Mouse (Mus musculus) limb, embryonic 11.5 days (tissue): ENCODE data around the gene Elovl1. TPM values are rescaled to one million over a fixed set of nuclear protein-coding genes. Genes with fewer than 3 reads are reported as not detected.
A peak's percentile ranks its signal among the peaks of the same experiment; 100 is the strongest.

Experiments used
- ATAC-seq: fragments of 200-750 bp; cut with Nextera tagmentation; 2 replicates; pipeline ENCODE4 v1.8.0; 2017; ENCODE audit warnings: low read depth; ENCODE audit not compliant: insufficient number of reproducible peaks, low FRiP score, low TSS enrichment
- DNase-seq: peaks from one replicate; pipeline ENCODE4 v3.0.0-alpha.2; 2015; ENCODE audit warnings: low spot score
- H3K27ac ChIP-seq: fragments of 300-500 bp; sonication (generic); replicated peaks from 2 replicates; pipeline ENCODE4 v1.5.1; 2014; ENCODE audit warnings: low read depth, mild to moderate bottlenecking, low read length
- H3K27me3 ChIP-seq: fragments of 300-500 bp; sonication (generic); 2 replicates; pipeline ENCODE4 v1.6.1; 2014; ENCODE audit warnings: mild to moderate bottlenecking, low read length, mixed read lengths; ENCODE audit not compliant: control insufficient read depth, insufficient read depth
- H3K36me3 ChIP-seq: fragments of 300-500 bp; sonication (generic); 2 replicates; pipeline ENCODE4 v1.6.1; 2014; ENCODE audit warnings: mild to moderate bottlenecking, low read length, moderate library complexity, mixed read lengths; ENCODE audit not compliant: control insufficient read depth, insufficient read depth
- H3K4me1 ChIP-seq: fragments of 300-500 bp; sonication (generic); 2 replicates; pipeline ENCODE4 v1.6.1; 2014; ENCODE audit warnings: low read length, mixed read lengths; ENCODE audit not compliant: control insufficient read depth, insufficient read depth
- H3K4me2 ChIP-seq: fragments of 300-500 bp; sonication (generic); 2 replicates; pipeline ENCODE4 v1.6.1; 2014; ENCODE audit warnings: low read depth, mild to moderate bottlenecking, moderate library complexity; ENCODE audit not compliant: severe bottlenecking
- H3K4me3 ChIP-seq: fragments of 300-500 bp; sonication (generic); 2 replicates; pipeline ENCODE4 v1.5.1; 2014; ENCODE audit warnings: low read depth, low read length
- H3K9ac ChIP-seq: fragments of 300-500 bp; sonication (generic); 2 replicates; pipeline ENCODE4 v1.6.1; 2014; ENCODE audit warnings: mild to moderate bottlenecking, low read length
- H3K9me3 ChIP-seq: fragments of 300-500 bp; sonication (generic); 2 replicates; pipeline ENCODE4 v1.6.1; 2016; ENCODE audit warnings: low read length; ENCODE audit not compliant: control insufficient read depth
- WGBS: fragments of 180-500 bp; shearing (Covaris S2); extraction: QIAGEN DNeasy Blood & Tissue Kit; methylation state at CpG from one replicate; pipeline ENCODE4 v1.1.7; 2014; 5-methylcytosine and 5-hydroxymethylcytosine counted together
- polyA plus RNA-seq: library from polyadenylated mRNA; unstranded; fragments of >200 nt; fragmentation: Nextera tagmentation; extraction: Ambion mirVana; gene quantifications from 2 replicates; pipeline ENCODE4 v1.2.1, GENCODE M21; 2014

Elovl1 gene
- polyA plus RNA-seq, 1 experiment from 2014 or later: 42.7 TPM

- Histone ChIP-seq H3K9me3 (no peaks in the 10 kb centered on the region), H3K4me1 (0 out of 2 replicates have a peak, but pooled peaks cover 4% of the 10 kb centered on the region), H3K4me3 (no peak overlapping the region), H3K27me3 (no peaks in the 10 kb centered on the region), H3K27ac (no peak overlapping the region), H3K36me3 (no peaks in the 10 kb centered on the region), H3K4me2 (no peak overlapping the region), H3K9ac (no peak overlapping the region)
- no peak for ATAC-seq
- no peak for DNase-seq
- WGBS: 90% methylated on average over 11 of the region's 11 CpGs
Observed at GRCm38 (mm10) chr4:118472687-118473086, 44.8 kb downstream of the Elovl1 start.

GRCm38 (mm10) chr4:118476773-118477530 lies 49.1 kb downstream of the Elovl1 start:
- H3K4me1 ChIP-seq: 0 out of 2 replicates have a peak, but pooled peaks cover 4% of the 10 kb centered on the region
- WGBS: 39% methylated on average over 15 of the region's 15 CpGs
- no peak overlapping the region for H3K9ac ChIP-seq
- H3K4me2 ChIP-seq: no peak overlapping the region
- DNase-seq (peak; percentile 38), ATAC-seq (peak; percentile 58; the same call in 1 of the 2 replicates)
- no peak overlapping the region for H3K4me3 ChIP-seq
- no peaks in the 10 kb centered on the region for H3K27me3 ChIP-seq
- no peak overlapping the region; the same call in 1 of the 2 replicates for H3K27ac ChIP-seq
- no peaks in the 10 kb centered on the region for H3K9me3 ChIP-seq
- H3K36me3 ChIP-seq: no peaks in the 10 kb centered on the region

Other genes with a start within 250 kb of the Elovl1 start
- gene Kdm4a, start 248.1 kb upstream of the Elovl1 start, polyA plus RNA-seq: 63.9 and 71.4 TPM in 2 replicates
- gene Ptprf, start 136.7 kb upstream of the Elovl1 start, polyA plus RNA-seq: 46.8 and 51.0 TPM in 2 replicates
- gene Szt2, start 18.8 kb upstream of the Elovl1 start, polyA plus RNA-seq: 11.0 and 13.3 TPM in 2 replicates
- 130 and 134 TPM in 2 replicates for gene Med8, start 18.8 kb upstream of the Elovl1 start, polyA plus RNA-seq
- 355 and 368 TPM in 2 replicates for gene Cdc20, start 9.3 kb downstream of the Elovl1 start, polyA plus RNA-seq
- gene Mpl, start 29.4 kb downstream of the Elovl1 start, polyA plus RNA-seq: 1.3 TPM in 2 replicates
- gene Tie1, start 62.0 kb downstream of the Elovl1 start, polyA plus RNA-seq: 9.9 and 12.6 TPM in 2 replicates
- 1.0 and 1.6 TPM in 2 replicates for gene 2610528J11Rik, start 98.9 kb downstream of the Elovl1 start, polyA plus RNA-seq
- gene Tmem125, start 116.0 kb downstream of the Elovl1 start, polyA plus RNA-seq: 0.27 and 0.33 TPM in 2 replicates
- 0.40 and 0.45 TPM in 2 replicates for gene Cfap57, start 192.7 kb downstream of the Elovl1 start, polyA plus RNA-seq
- 180 and 190 TPM in 2 replicates for gene Ebna1bp2, start 192.7 kb downstream of the Elovl1 start, polyA plus RNA-seq
- gene Olfr62, start 230.9 kb downstream of the Elovl1 start, polyA plus RNA-seq: not detected in 2 replicates